Mouse (Mus musculus): ENCODE results near the gene Cish.

The Cish gene

GRCm38 (mm10) chr9:107277603-107278002 lies 18.2 kb upstream of the Cish start:
- in situ Hi-C loops (cut with MboI, MseI): no loop called here

DNA sequence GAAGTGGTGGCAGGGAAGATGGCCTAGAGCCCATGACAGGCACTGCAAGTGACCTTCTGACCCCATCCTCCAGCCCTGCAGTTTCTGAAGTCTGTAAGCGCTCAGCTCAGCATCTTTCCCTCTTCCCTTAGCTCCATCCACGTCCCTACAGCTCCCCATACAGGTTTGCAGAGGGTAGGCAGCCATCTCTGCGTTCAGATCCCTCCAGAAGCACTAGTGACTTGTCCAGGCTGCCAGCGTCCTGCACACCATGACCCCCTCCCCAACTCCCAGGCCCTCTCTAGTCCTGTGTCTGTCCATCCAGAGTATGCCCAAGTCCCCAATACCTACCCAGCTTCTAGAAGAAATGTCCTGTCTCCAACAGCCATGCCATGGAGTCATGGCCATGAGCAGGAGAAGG lies 17.7 kb upstream of the Cish start:
- in situ Hi-C loops (cut with MboI, MseI): no loop called here

DNA sequence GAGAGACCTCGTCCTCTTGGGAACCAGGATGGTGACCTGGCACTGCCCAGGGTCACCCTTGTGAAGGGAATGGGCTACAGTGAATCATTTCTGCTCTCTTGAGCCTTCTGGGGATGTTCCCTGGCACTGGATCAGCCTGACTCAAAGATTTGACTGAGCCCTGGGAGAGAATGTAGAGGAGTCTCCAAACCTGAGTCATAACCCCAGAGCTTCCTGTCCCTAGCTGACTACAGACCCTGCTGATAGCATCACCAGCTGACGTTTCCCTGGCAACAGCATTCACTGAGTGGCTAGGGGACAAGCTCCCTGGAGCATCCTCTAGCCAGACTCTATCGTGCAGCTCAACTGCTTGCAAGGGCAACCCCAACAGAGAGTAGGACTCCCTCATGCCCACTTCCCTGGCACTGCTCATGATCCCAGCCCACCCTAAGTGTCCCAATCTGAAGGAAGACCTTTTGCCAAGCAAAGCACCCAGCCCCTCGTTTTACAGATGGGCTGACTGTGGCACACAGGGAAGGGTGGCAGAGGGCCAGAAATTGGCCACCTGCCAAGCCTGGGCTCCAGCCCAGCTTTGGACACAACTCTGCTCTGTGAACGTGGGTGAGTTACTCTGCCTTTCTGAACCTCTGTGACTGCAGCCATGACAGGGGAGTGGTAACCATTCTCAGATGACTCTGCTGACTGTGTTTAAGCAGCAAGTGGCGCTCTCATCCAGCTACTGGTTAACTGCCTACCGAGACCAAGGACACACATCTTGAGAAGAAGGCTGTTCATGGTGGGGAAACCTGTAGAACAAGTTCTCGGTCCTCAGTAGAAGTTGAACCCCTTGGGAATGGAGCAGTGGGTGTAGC lies 17.1 kb upstream of the Cish start:
- in situ Hi-C loops (cut with MboI, MseI): no loop called here

DNA sequence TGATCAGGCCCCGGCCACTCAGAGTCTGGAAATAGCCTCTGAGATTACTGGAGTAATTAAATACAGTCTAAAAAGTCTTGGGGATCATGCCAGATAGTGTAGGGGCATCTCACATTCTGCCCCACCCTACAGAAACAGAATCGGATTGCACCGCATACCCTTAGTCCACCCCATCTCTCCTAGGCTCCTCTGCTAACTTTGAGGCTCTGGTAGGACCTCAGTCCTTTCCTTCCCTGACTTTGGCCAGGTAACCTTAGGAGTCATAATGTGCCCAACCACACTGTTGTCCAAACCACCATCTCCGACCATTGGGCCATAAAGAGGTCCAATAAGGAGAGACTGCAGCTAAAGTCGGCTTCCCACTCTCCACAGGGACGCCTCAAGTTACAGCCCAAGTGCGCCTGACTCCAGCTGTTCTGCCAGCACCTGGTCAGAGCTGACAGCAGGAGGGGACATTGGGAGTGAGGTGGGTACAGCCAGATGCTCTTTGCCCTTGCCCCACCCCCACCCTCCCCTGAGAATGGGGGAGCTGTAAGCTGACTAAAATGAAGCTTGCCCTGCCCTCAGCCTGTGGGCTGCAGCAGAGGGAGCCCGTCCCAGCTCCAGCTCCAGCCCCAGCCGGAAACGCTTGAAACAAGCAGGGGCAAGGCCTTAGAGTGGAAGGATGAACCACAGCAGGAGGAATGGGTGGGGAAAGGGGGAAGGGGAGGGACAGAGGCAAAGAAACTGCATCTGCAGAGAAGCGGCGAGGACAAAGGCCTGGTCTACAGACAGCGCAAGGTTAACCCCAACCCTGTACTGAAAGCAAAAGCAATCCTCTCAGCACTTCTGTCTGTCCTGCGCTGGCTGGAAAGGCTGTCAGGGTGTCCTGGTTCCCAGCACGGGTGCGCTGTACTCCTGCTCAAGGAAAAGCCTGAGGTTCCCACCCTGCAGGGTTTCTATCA lies 16.2 kb upstream of the Cish start:
- in situ Hi-C loops (cut with MboI, MseI): loop anchor here (10.0 kb wide), 1 partner anchor 255 kb away; the partner anchor contains the start of gene Tmem115

GRCm38 (mm10) chr9:107280322-107281027 lies 15.4 kb upstream of the Cish start:
- in situ Hi-C loops (cut with MboI, MseI): loop anchor here (10.0 kb wide), 1 partner anchor 254 kb away; the partner anchor contains the start of gene Tmem115

DNA sequence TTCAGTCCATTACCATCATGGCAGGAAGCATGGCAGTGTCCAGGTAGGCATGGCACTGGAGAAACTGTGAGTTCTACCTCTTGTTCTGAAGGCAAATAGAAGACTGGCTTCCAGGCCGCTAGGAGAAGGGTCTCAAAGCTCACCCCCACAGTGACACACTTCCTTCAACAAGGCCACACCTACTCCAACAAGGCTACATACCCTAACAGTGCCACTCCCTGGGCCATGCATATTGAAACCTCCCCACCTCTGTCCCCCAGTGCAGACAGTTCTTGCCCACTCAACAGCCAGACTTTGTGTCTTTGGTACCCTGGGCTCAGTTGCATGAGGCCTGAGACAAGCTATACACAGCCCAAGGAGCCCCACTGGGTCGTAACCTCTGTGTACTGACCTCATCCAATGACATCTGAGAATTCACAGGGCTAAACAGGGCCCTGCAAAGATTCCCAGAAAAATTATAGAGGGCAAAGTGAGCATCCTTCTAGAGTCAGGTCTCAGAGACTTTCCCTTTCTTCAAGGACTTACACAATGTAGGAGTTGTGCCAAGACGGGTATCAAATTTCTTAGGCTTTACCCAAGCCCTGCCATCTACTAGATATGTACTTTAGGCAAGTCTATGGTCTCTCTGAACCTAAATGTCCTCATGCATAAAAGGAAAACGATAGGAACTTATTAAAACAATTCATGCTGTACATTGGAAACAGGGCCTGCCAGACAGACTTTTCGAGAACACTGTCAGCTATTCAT lies 14.4 kb upstream of the Cish start:
- in situ Hi-C loops (cut with MboI, MseI): loop anchor here (10.0 kb wide), 1 partner anchor 253 kb away; the partner anchor contains the start of gene Tmem115

GRCm38 (mm10) chr9:107282951-107283350 lies 12.9 kb upstream of the Cish start:
- in situ Hi-C loops (cut with MboI, MseI): loop anchor here (10.0 kb wide), 1 partner anchor 252 kb away; the partner anchor contains the start of gene Tmem115

GRCm38 (mm10) chr9:107285009-107285408 lies 10.8 kb upstream of the Cish start:
- in situ Hi-C loops (cut with MboI, MseI): loop anchor here (10.0 kb wide), 1 partner anchor 250 kb away; the partner anchor contains the start of gene Tmem115

DNA sequence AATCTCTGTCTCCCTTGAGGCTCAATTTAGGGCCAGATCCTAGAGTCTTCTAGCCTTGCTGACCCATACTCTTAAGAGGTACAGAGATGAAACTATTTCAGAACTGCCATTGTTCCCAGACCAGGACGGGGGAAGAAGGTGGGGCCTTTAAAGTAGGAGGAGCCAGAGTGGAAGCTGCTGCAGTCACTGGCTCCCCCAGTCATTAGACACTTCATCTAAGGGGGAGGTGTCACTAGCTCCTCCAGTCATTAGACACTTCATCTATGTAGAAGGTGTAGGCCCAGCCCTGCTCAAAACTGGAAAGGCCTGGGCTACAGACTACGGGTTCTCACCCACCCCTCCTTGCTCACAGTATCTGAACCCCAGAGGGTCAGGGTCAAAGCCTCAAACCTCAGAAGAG lies 8.5 kb upstream of the Cish start:
- in situ Hi-C loops (cut with MboI, MseI): loop anchor here (10.0 kb wide), 1 partner anchor 248 kb away; the partner anchor contains the start of gene Tmem115

GRCm38 (mm10) chr9:107288105-107288650 lies 7.6 kb upstream of the Cish start:
- in situ Hi-C loops (cut with MboI, MseI): loop anchor here (10.0 kb wide), 1 partner anchor 247 kb away; the partner anchor contains the start of gene Tmem115

DNA sequence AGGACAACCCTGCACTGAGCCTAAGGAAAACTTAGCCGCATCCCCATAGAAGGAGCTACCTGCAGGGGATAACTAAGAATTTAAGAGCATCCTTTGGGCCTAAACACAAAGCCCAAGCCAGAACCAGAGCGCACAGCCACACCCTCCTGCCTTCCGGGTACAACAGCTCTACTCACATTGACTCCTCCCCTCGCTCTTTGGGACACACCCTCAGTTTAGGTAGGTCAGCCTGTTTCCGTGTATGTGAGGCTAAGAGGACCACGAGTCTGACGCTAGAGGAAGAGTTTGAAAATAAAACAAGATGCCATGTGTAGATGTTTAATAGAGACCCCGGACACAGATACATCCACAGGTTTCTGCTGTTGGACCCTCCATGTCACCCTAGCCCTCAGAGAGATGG lies 7.1 kb upstream of the Cish start:
- in situ Hi-C loops (cut with MboI, MseI): loop anchor here (10.0 kb wide), 1 partner anchor 246 kb away; the partner anchor contains the start of gene Tmem115

DNA sequence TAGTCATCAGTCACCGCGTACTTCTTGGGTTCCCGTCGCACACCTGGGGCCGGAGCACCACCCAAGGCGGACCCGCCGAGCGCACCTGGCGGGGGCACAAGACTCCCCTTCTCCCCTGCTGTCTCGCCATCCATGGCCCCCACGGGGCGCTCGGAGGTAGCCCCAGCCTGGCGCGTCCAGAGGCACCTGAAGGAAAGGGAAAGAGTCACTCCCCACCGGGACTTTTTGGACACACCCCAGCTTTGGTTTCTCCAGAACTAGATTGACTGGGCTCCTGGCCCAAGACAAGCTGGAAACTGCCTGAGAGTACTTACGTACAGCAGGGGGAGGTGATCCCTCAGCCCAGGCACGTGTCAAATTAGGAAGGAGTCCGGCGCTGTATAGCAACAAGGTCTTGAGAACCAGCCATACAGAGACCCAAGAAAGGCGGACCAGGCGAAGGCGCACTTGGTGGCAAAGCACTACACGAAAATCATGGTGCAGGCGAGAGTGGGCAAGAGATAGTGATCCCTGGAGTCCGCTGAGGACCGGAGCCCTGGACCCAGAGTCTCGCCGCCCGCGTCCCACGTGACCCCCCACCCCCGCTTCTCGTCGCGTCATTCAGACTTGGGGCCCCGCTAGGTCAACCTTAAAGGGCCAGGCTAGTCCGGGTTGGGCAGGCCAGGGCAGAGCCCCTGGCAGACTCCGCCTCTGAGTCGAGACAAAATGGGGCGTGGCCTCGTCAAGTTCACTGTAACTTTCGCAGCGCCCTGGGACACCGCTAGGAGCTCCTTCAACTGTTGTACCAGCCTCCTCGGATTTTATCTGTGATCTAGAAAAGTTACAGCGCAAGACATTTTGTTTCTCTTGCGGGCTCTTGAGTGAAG lies 6.4 kb upstream of the Cish start, which contains the start of gene Mapkapk3:
Mapkapk3 (minus strand) TSS at position 667 of the 866 bp plus-strand sequence.
- in situ Hi-C loops (cut with MboI, MseI): loop anchor here (5.0 to 10.0 kb wide), 4 partner anchors 42 to 397 kb away; partner anchors contain the start of genes Manf and Tmem115

- in situ Hi-C loops (cut with MboI, MseI): loop anchor here (5.0 to 10.0 kb wide), 3 partner anchors 44 to 399 kb away; partner anchors contain the start of gene Manf
Observed at GRCm38 (mm10) chr9:107290897-107291296, 4.9 kb upstream of the Cish start.

DNA sequence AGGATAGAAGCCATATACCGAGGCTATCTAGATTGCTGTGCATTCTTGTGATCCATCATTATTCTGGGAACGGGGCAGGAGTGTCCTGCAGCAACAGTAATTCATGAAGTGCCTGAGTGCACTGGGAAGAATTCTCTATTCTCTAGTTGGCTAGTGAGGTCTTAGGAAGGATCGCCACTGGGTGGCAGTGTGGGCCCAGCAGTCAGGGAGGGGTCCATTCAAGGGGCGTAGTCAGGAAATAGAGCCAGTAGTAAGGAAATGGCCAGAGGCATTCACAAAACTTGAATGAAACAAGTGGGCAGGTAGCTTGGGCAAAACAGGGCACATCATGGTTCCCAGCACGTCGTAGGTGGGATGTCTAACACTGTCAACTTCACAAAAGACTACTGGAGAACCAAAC lies 1.6 kb upstream of the Cish start:
- in situ Hi-C loops (cut with MboI, MseI): loop anchor here (5.0 to 10.0 kb wide), 3 partner anchors 47 to 402 kb away; partner anchors contain the start of gene Manf

DNA sequence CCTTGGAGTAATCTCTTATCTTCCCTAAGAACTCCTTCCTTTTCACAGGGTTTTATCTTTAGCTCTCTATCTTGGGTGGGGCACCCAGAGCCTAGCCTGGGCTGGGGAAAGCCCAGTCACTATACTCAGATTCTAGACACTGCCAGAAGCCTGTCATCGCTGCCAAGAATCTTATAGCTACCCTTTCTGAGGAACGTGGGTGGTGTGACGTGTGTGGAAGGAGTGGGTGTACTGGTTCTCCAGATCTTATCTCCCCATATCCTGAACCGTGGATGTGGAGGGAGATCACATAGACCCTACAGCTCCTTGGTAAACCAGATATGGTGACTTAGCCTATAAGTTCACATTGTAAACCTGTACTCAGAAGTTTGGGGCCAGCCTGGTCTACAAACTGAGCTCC lies 210 bp upstream of the Cish start:
- in situ Hi-C loops (cut with MboI, MseI): loop anchor here (5.0 to 10.0 kb wide), 2 partner anchors 37 to 59 kb away; no protein-coding TSS in a partner anchor

GRCm38 (mm10) chr9:107296041-107296440 lies 215 bp downstream of the Cish start:
- in situ Hi-C loops (cut with MboI, MseI): loop anchor here (5.0 to 10.0 kb wide), 2 partner anchors 36 to 59 kb away; no protein-coding TSS in a partner anchor

DNA sequence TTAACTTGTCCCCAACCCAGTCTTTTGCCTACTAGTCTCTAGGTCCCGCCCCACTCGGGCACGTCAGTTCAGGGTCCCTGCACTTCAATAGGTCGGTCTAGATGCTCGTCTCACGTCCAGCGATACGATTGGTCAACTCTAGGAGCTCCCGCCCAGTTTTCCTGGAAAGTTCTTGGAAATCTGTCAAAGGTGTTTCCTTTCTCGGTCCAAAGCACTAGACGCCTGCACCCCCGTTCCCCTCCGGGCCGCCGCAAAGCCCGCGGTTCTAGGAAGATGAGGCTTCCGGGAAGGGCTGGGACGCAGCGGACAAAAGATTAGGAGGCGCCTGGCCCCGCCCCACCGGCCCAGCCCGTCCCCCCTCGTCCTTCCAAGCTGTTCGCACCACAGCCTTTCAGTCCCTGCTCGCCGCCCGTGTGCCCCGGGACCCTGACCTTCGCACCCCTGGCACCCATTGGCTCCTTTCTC lies 707 bp downstream of the Cish start:
- in situ Hi-C loops (cut with MboI, MseI): loop anchor here (5.0 to 10.0 kb wide), 2 partner anchors 36 to 58 kb away; no protein-coding TSS in a partner anchor

- in situ Hi-C loops (cut with MboI, MseI): loop anchor here (5.0 to 10.0 kb wide), 2 partner anchors 35 to 58 kb away; no protein-coding TSS in a partner anchor
Observed at GRCm38 (mm10) chr9:107297059-107297458, 1.2 kb downstream of the Cish start.

Data from T-helper 1 cell (primary cell).